Mouse (Mus musculus) limb, embryonic 11.5 days (tissue): Measurements from ENCODE around the gene Rdh16f1. TPM values are rescaled to one million over a fixed set of nuclear protein-coding genes. Genes with fewer than 3 reads are reported as not detected.
A peak's percentile ranks its signal among the peaks of the same experiment; 100 is the strongest.
"Not testable (repeated sequence)": the region's sequence is repeated elsewhere in the genome, so short reads cannot be mapped to it uniquely, and the experiment has no call there.

Experiments used
- ATAC-seq: fragments of 200-750 bp; cut with Nextera tagmentation; 2 replicates; pipeline ENCODE4 v1.8.0; 2017; ENCODE audit warnings: low read depth; ENCODE audit not compliant: insufficient number of reproducible peaks, low FRiP score, low TSS enrichment
- DNase-seq: peaks from one replicate; pipeline ENCODE4 v3.0.0-alpha.2; 2015; ENCODE audit warnings: low spot score
- H3K27ac ChIP-seq: fragments of 300-500 bp; sonication (generic); replicated peaks from 2 replicates; pipeline ENCODE4 v1.5.1; 2014; ENCODE audit warnings: low read depth, mild to moderate bottlenecking, low read length
- H3K27me3 ChIP-seq: fragments of 300-500 bp; sonication (generic); 2 replicates; pipeline ENCODE4 v1.6.1; 2014; ENCODE audit warnings: mild to moderate bottlenecking, low read length, mixed read lengths; ENCODE audit not compliant: control insufficient read depth, insufficient read depth
- H3K36me3 ChIP-seq: fragments of 300-500 bp; sonication (generic); 2 replicates; pipeline ENCODE4 v1.6.1; 2014; ENCODE audit warnings: mild to moderate bottlenecking, low read length, moderate library complexity, mixed read lengths; ENCODE audit not compliant: control insufficient read depth, insufficient read depth
- H3K4me1 ChIP-seq: fragments of 300-500 bp; sonication (generic); 2 replicates; pipeline ENCODE4 v1.6.1; 2014; ENCODE audit warnings: low read length, mixed read lengths; ENCODE audit not compliant: control insufficient read depth, insufficient read depth
- H3K4me2 ChIP-seq: fragments of 300-500 bp; sonication (generic); 2 replicates; pipeline ENCODE4 v1.6.1; 2014; ENCODE audit warnings: low read depth, mild to moderate bottlenecking, moderate library complexity; ENCODE audit not compliant: severe bottlenecking
- H3K4me3 ChIP-seq: fragments of 300-500 bp; sonication (generic); 2 replicates; pipeline ENCODE4 v1.5.1; 2014; ENCODE audit warnings: low read depth, low read length
- H3K9ac ChIP-seq: fragments of 300-500 bp; sonication (generic); 2 replicates; pipeline ENCODE4 v1.6.1; 2014; ENCODE audit warnings: mild to moderate bottlenecking, low read length
- H3K9me3 ChIP-seq: fragments of 300-500 bp; sonication (generic); 2 replicates; pipeline ENCODE4 v1.6.1; 2016; ENCODE audit warnings: low read length; ENCODE audit not compliant: control insufficient read depth
- WGBS: fragments of 180-500 bp; shearing (Covaris S2); extraction: QIAGEN DNeasy Blood & Tissue Kit; methylation state at CpG from one replicate; pipeline ENCODE4 v1.1.7; 2014; 5-methylcytosine and 5-hydroxymethylcytosine counted together
- polyA plus RNA-seq: library from polyadenylated mRNA; unstranded; fragments of >200 nt; fragmentation: Nextera tagmentation; extraction: Ambion mirVana; gene quantifications from 2 replicates; pipeline ENCODE4 v1.2.1, GENCODE M21; 2014

Gene Rdh16f1
- polyA plus RNA-seq, 1 experiment from 2014 or later = not detected

GRCm38 (mm10) chr10:127799295-127799694 is 39.7 kb downstream of the Rdh16f1 start:
- 94% methylated on average over 1 of the region's 1 CpGs for WGBS
- Histone ChIP-seq H3K36me3 (no peaks in the 10 kb centered on the region), H3K27me3 (no peaks in the 10 kb centered on the region), H3K9me3 (no peaks in the 10 kb centered on the region), H3K4me3 (no peak overlapping the region), H3K4me1 (no peaks in the 10 kb centered on the region), H3K4me2 (no peak overlapping the region), H3K27ac (no peak overlapping the region), H3K9ac (no peak overlapping the region)
- ATAC-seq (no peak), DNase-seq (no peak)

- Histone ChIP-seq H3K4me1 (no peaks in the 10 kb centered on the region), H3K27ac (no peak within 1 kb of the TSS), H3K36me3 (no peaks in the 10 kb centered on the region), H3K9ac (no peak within 1 kb of the TSS), H3K4me3 (no peak within 1 kb of the TSS), H3K4me2 (no peak within 1 kb of the TSS), H3K9me3 (no peaks in the 10 kb centered on the region), H3K27me3 (no peaks in the 10 kb centered on the region)
- WGBS = 88% methylated on average over 6 of the region's 6 CpGs
- no peak for ATAC-seq
- no peak for DNase-seq
Observed at GRCm38 (mm10) chr10:127800891-127801290, 41.3 kb downstream of the Rdh16f1 start, which contains the start of gene Rdh16. TSS of gene Rdh16 (plus strand) at chr10:127801152.

- H3K36me3 ChIP-seq = no peaks in the 10 kb centered on the region
- H3K4me2 ChIP-seq = no peak overlapping the region
- H3K9ac ChIP-seq = no peak overlapping the region
- no peak for DNase-seq
- H3K27ac ChIP-seq = no peak overlapping the region
- H3K27me3 ChIP-seq = no peaks in the 10 kb centered on the region
- no peak for ATAC-seq
- WGBS = 90% methylated on average over 2 of the region's 2 CpGs
- no peak overlapping the region for H3K4me3 ChIP-seq
- no peaks in the 10 kb centered on the region for H3K4me1 ChIP-seq
- no peaks in the 10 kb centered on the region for H3K9me3 ChIP-seq
Observed at GRCm38 (mm10) chr10:127801612-127802011, 42.0 kb downstream of the Rdh16f1 start.

GRCm38 (mm10) chr10:127802236-127802635 is 42.6 kb downstream of the Rdh16f1 start:
- Histone ChIP-seq H3K4me2 (no peak overlapping the region), H3K4me1 (no peaks in the 10 kb centered on the region), H3K9ac (no peak overlapping the region), H3K4me3 (no peak overlapping the region), H3K36me3 (no peaks in the 10 kb centered on the region), H3K9me3 (no peaks in the 10 kb centered on the region), H3K27ac (no peak overlapping the region), H3K27me3 (no peaks in the 10 kb centered on the region)
- ATAC-seq (no peak), DNase-seq (no peak)
- WGBS = 78% methylated on average over 5 of the region's 5 CpGs

- Histone ChIP-seq H3K27me3 (no peaks in the 10 kb centered on the region), H3K36me3 (no peaks in the 10 kb centered on the region), H3K9ac (no peak overlapping the region), H3K9me3 (no peaks in the 10 kb centered on the region), H3K4me2 (no peak overlapping the region), H3K27ac (no peak overlapping the region), H3K4me3 (no peak overlapping the region), H3K4me1 (no peaks in the 10 kb centered on the region)
- 74% methylated on average over 7 of the region's 7 CpGs for WGBS
- ATAC-seq (no peak), DNase-seq (no peak)
Observed at GRCm38 (mm10) chr10:127804416-127804815, 44.8 kb downstream of the Rdh16f1 start.

GRCm38 (mm10) chr10:127815888-127816287 is 56.3 kb downstream of the Rdh16f1 start:
- Histone ChIP-seq H3K9me3 (no peaks in the 10 kb centered on the region; the same call in 1 of the 2 replicates), H3K36me3 (no peaks in the 10 kb centered on the region), H3K9ac (no peak overlapping the region), H3K4me1 (no peaks in the 10 kb centered on the region), H3K27ac (no peak overlapping the region), H3K4me3 (no peak overlapping the region), H3K4me2 (no peak overlapping the region), H3K27me3 (no peaks in the 10 kb centered on the region)
- ATAC-seq (no peak), DNase-seq (no peak)

GRCm38 (mm10) chr10:127817268-127817910 is 57.8 kb downstream of the Rdh16f1 start:
- H3K36me3 ChIP-seq, H3K27ac ChIP-seq, H3K4me1 ChIP-seq, DNase-seq, H3K9ac ChIP-seq, H3K4me3 ChIP-seq, H3K4me2 ChIP-seq, ATAC-seq, H3K9me3 ChIP-seq, H3K27me3 ChIP-seq: not testable (repeated sequence)
- 75% methylated on average over 4 of the region's 4 CpGs for WGBS

GRCm38 (mm10) chr10:127821806-127822205 is 62.2 kb downstream of the Rdh16f1 start:
- H3K27ac ChIP-seq, H3K9me3 ChIP-seq, DNase-seq, H3K4me2 ChIP-seq, H3K4me3 ChIP-seq, H3K36me3 ChIP-seq, H3K9ac ChIP-seq, H3K4me1 ChIP-seq, ATAC-seq, H3K27me3 ChIP-seq: not testable (repeated sequence)
- WGBS = 91% methylated on average over 2 of the region's 2 CpGs

- H3K9me3 ChIP-seq = no peaks in the 10 kb centered on the region
- ATAC-seq (no peak), DNase-seq (peak; percentile 29)
- no peak overlapping the region for H3K4me3 ChIP-seq
- no peaks in the 10 kb centered on the region for H3K36me3 ChIP-seq
- H3K27ac ChIP-seq = no peak overlapping the region
- H3K4me2 ChIP-seq = no peak overlapping the region
- WGBS = 81% methylated on average over 6 of the region's 6 CpGs
- H3K9ac ChIP-seq = no peak overlapping the region
- no peaks in the 10 kb centered on the region for H3K4me1 ChIP-seq
- H3K27me3 ChIP-seq = no peaks in the 10 kb centered on the region
Observed at GRCm38 (mm10) chr10:127825386-127825785, 65.8 kb downstream of the Rdh16f1 start.
